Mouse (Mus musculus): ENCODE data around the gene Arhgef28. TPM values are rescaled to one million over a fixed set of nuclear protein-coding genes. Genes with fewer than 3 reads are reported as not detected.
A peak's percentile ranks its signal among the peaks of the same experiment; 100 is the strongest.

The Arhgef28 gene
- total RNA-seq, 1 experiment from 2014 or later = 19.8 TPM

DNA sequence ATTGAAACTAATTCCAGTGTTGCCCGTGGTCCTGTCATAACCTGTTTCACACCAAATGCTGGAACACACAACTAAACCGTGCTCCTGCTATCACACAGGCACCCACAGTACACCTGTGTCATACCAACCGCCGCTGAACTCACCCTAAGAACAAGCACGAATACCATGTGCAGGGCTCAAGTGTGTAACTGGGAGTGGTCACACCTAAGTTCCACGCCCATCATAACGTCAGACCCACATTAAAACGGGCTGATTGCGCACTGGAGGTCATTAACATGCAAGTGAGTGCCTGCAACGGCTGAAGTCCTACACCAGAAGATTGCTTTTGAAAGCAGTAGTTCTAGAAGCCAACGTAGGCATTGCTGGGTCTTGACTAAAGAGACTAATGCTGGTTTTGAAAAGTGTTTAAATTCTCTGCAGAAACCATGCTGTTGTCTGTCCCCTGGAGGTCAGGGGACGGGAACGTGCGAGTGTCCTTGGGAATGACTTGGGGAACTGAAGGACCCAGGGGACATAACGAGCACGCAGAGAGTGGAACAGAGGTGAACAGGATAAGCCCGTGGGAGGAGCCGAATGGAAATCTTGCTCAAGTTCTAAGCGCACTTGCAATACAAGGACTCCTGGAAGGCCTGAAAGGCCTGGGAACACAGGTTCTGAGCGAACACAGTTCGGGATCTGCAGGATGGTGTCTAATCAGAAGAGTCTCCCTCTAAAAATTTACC, 22.9 kb downstream of the Arhgef28 start:
- peak; percentile 10 for DNase-seq

- DNase-seq = no peak
Observed at GRCm38 (mm10) chr13:98182330-98182729, 23.9 kb downstream of the Arhgef28 start.

- no peak for DNase-seq
Observed at GRCm38 (mm10) chr13:98180636-98181035, 25.6 kb downstream of the Arhgef28 start.

- no peak for DNase-seq
Observed at GRCm38 (mm10) chr13:98175323-98176007, 30.8 kb downstream of the Arhgef28 start.

GRCm38 (mm10) chr13:98173008-98173407, 33.2 kb downstream of the Arhgef28 start:
- DNase-seq = no peak

DNA sequence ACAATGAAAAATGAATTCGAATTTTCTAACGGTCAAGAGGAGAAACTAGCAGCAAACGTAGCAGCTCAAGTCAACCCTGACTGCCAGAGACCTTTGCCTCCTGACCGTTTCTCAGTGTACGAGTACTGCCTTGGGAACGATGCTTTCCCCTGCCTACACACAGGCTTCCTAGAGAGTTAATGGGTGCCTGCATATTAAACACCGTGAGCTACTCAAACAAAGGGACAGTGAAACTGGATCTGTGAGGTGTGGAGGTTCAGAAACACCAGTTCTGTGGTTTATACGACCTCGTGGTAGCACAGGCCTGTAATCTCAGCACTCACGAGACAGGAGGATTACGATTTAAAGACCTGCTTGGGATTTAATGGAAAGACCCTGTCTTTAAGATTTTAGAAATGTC, 33.9 kb downstream of the Arhgef28 start:
- DNase-seq = no peak

DNA sequence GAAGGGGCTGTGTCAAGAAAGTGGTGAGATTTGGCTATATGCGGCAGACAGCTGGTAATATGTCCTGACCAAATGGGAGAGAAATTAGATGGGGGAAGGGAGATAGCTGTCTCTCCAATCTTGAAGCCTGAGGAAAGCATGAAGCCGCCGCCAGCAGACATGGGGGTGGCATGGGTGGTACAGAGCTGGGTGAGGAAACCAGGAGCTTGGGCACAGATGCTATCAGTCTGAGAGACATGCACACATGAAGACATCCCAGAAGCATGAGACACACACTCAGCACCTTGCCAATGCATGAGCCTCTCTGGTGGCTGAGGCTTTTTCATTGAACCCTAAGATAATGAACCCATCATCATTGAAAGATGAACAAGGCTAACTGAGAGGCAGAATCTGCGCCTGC, 34.5 kb downstream of the Arhgef28 start:
- DNase-seq = no peak

DNA sequence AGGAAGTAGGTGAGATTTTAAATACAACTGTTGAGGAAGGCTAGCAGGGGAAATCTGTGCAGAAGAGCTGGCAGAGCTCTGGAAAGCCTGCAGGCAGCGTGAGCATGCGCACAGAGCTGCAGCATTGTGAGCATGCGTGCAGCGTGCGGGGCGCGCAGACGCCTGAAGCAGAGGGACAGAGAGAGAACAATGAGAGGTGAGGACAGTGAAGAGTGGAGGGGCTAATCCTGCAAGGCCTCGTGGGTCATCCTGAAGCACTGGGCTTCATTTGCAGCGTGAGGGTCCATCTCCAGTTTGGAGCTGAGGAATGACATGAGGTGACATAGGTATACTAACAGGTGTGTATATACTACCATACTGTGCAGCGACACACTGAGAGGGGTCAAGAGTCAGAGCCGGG, 35.0 kb downstream of the Arhgef28 start:
- no peak for DNase-seq

DNA sequence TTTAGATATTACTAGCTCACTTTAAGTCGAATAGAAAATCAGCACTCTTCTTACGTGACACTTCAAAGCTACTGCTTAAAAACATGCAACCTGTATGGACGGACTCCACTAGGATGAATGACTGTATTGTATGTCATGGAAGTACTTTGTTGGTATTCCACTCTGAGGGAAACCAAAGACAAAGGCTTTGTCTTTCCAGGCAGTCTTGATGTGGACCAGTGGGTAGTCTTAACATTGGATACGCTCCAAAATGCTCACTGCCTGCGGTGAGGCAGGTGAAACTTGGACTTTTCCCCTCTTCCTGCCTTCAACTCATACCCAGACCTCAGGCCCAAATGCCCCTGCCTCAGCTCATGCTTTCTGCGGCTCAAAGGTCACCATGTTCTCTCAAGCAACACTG, 41.4 kb downstream of the Arhgef28 start:
- no peak for DNase-seq

- no peak for DNase-seq
Observed at GRCm38 (mm10) chr13:98161496-98161895, 44.7 kb downstream of the Arhgef28 start.

- DNase-seq = no peak
Observed at GRCm38 (mm10) chr13:98156656-98157055, 49.6 kb downstream of the Arhgef28 start.

DNA sequence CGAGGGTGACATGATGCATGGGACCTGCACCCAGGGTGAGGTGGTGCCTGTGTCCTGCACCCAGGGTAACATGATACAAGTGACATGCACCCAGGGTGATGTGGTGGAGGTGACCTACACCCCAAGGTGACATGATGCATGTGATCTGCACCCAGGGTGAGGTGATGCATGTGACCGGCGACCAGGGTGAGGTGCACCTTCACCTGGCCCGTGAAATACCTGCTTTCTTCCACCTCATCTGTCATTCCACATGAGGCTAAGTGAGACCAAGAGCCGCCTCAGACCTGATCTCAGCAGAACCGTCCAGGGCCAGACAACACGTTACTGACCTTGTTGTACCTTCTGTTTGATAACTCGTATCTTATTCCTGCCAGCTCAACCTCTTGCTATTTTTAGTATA, 53.5 kb downstream of the Arhgef28 start:
- no peak for DNase-seq

DNA sequence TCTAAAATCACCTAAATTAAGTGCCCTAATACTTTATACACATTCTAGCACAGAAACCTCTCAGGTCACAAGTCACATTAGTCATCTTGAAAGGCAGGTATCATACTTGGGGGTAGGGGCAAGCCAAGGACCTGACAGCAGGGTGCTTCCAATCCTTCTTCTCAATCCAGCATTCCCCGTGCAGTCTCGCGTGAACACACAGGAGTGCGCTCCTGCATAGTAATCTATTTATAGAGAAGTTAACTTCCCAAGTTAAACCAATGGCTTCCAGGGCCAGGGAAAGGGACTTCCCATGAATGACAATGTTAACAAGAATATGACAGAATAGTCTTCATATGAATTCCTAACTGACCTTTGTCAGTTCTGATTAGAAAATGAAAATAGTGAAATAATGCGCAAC, 58.7 kb downstream of the Arhgef28 start:
- DNase-seq = no peak

DNA sequence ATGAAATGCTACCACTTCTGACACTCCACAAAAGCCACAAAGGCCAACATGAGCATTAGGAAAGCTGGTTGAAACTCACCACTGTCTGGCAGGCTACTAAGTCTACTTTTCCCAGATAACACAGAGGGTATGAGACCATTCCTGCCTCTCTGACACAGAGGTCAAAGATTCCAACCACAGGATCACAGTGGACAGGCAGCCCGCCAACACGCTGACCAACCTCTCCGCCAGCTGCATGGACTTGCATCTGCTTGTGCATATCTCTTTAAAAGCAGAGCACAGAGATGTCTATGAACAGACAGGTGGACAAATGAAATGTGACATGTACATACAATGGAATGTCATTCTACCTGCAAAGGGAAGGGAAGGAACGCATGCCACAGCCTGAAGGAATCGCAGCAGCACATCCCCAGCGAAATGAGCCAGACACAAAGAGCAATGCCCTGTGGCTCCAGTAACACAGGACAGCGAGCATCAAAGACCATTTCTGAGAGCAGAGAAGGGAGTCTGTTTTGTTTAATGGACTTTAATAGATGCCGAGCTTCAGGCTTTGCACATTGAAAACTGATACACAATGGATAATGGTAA, 59.6 kb downstream of the Arhgef28 start:
- no peak for DNase-seq

DNA sequence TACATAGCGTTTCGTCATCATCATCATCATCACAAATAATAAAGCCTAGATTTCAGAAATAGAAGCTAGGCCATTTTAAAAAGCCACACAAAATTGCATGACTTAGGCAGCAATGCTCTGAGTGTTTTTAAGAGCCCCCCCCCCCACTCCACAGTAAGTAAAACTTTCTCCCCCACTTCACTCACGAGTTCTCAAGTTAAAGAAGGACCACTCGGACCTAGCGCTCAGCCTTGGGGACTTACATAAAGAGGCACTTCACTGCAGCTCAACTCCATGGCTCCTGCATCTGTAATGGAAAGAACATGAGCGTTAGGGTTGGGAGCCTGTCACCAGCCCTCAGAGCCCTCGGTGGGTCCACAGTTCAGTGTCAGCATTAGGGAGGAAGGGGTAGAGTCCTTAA, 60.9 kb downstream of the Arhgef28 start:
- DNase-seq = no peak

DNA sequence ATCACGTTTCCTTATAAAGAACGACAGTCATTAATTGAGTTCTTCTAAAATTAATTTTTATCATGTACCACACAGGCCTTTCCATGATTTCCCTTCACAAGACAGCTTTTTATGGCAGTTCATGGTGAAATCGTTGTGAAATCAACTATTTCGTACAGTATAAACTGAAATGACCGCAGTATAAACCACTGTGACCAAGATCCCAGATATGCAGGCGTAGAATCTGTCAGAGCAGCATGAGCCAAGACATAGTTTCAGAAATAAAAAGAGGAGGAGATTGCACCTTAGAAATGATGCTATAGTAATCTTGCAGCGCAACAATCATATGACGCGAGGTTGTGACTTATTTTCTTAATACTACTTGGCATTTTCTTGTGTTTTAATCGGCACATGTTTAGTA, 63.2 kb downstream of the Arhgef28 start:
- no peak for DNase-seq

- no peak for DNase-seq
Observed at GRCm38 (mm10) chr13:98140626-98141025, 65.6 kb downstream of the Arhgef28 start.

DNA sequence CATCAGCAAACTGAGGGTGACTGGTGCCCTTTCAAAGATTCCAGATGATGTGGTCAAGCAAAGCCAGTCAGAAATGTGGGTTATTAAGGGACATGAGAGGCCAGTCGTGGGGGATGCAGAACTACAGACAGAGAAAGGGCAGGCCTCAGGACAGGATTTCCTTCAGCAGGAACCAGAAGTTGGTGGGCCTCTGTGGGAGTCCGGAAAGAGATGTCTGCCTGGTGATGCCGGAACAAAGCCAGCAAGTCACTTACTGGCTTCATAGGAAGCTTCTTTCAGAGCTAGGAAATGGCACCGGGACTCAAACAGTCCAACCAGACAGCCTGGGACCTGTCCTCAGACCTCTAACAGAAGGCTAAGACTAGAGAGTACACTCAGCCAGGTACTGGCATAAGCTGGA, 67.5 kb downstream of the Arhgef28 start:
- DNase-seq = no peak

- DNase-seq = no peak
Observed at GRCm38 (mm10) chr13:98135890-98136555, 70.2 kb downstream of the Arhgef28 start.

- no peak for DNase-seq
Observed at GRCm38 (mm10) chr13:98132951-98133350, 73.3 kb downstream of the Arhgef28 start.

DNA sequence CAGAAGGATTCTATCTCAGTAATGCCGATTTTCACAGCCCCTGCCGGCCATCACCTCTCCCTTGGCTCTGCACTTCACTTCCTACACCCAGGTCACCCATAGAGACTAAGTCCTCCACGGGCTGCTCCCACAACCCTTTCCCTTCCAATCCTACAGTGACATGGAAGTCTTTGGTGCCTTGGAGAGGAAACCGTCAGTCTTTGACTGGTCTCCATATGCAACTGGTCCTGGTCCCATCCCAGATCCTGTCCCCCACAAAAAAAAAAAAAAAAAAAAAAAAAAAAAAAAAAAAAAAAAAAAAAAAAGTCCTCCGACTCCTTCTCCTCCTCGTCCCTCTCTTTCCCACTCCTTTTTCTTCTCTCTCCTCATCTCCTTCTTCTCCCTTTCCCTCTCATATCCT, 74.0 kb downstream of the Arhgef28 start:
- DNase-seq = no peak

DNA sequence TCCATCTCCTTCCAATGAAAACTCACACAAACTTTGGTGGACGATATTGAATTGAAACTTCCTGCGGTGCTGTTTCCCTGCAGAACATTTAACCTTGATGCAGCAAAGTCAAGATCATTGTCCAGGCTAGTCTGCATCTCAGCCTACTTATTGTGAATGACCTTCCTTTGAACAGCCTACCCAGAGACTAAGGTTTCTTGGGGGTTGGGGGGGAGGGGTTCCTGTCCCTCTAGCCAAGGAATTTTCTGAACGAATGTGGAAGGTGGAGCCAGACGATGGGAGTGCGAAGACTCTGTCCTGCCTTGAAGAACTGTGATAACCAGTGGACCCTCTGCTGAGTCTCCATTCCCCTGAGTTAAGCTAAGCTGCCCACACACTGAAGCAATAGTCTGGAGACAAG, 80.6 kb downstream of the Arhgef28 start:
- no peak for DNase-seq

GRCm38 (mm10) chr13:98124113-98124745, 82.0 kb downstream of the Arhgef28 start:
- DNase-seq = no peak
